Mouse (Mus musculus): ENCODE results near the gene Cish. TPM values are rescaled to one million over a fixed set of nuclear protein-coding genes. Genes with fewer than 3 reads are reported as not detected.
"Not testable (repeated sequence)": the region's sequence is repeated elsewhere in the genome, so short reads cannot be mapped to it uniquely, and the experiment has no call there.

Gene Cish
- polyA plus RNA-seq, 1 experiment from 2014 or later: 4.4 TPM

DNA sequence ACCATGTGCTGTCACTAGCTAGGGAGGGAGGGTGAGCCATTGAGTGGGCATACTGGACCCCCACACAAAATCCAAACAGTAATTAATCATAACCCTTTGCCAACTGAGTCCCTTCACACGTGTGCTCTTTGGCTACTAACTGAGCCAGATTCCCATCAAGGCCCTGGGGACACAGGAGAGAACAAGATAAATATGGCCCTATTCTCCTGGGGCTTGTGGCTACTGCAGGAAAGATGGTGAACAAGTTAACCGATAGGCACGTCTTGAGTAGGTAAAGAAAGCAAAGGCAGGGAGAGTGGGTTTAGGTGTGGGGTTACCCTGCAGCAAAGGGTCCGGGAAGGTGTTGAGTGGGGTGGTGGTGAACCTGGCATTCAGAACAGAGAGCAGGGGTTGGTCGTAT lies 8.1 kb downstream of the Cish start:
- Histone ChIP-seq H3K9me3 (ENCODE audit: control insufficient read depth, low read length) (no peaks in the 10 kb centered on the region), H3K36me3 (ENCODE audit: control insufficient read depth, insufficient read depth, low read length) (no peaks in the 10 kb centered on the region), H3K4me2 (ENCODE audit: low read depth, severe bottlenecking) (no peak overlapping the region), H3K4me3 (ENCODE audit: low read depth, low read length) (no peak overlapping the region), H3K27me3 (ENCODE audit: control insufficient read depth, insufficient read depth, low read length) (no peaks in the 10 kb centered on the region), H3K4me1 (ENCODE audit: control insufficient read depth, insufficient read depth, low read length) (0 out of 2 replicates have a peak, but pooled peaks cover under 1% of the 10 kb centered on the region), H3K9ac (ENCODE audit: low read length) (no peak overlapping the region), H3K27ac (replicated peaks; ENCODE audit: low read depth, low read length) (no peak overlapping the region)
- ATAC-seq (ENCODE audit: insufficient number of reproducible peaks, low FRiP score, low TSS enrichment, low read depth) (no peak), DNase-seq (ENCODE audit: low spot score) (no peak)
- 85% methylated on average over 5 of the region's 5 CpGs for WGBS

DNA sequence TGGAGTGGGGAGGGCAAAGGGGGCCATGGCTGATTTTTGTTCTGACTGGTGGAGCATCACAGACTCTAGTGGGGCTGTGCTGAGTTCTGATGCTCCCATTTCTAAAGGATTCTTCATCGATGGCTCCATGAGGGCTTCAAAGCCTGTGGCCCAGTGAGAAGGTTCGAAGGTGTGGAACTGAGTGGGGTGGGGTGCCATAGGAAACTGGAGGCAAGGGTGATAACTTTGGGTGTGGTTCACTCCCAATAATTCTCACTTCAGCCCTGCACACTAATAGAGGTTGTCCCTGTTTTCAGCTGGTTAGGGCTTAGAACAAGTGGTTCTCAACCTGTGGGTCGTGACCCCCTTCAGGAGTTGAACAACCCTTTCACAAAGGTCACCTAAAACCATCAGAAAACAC lies 8.6 kb downstream of the Cish start:
- no peak for ATAC-seq (ENCODE audit: insufficient number of reproducible peaks, low FRiP score, low TSS enrichment, low read depth)
- no peaks in the 10 kb centered on the region for H3K27me3 ChIP-seq (ENCODE audit: control insufficient read depth, insufficient read depth, low read length)
- H3K4me1 ChIP-seq (ENCODE audit: control insufficient read depth, insufficient read depth, low read length): no peaks in the 10 kb centered on the region
- DNase-seq (ENCODE audit: low spot score): no peak
- H3K9ac ChIP-seq (ENCODE audit: low read length): no peak overlapping the region
- no peaks in the 10 kb centered on the region for H3K9me3 ChIP-seq (ENCODE audit: control insufficient read depth, low read length)
- no peaks in the 10 kb centered on the region for H3K36me3 ChIP-seq (ENCODE audit: control insufficient read depth, insufficient read depth, low read length)
- H3K4me3 ChIP-seq (ENCODE audit: low read depth, low read length): no peak overlapping the region
- no peak overlapping the region for H3K4me2 ChIP-seq (ENCODE audit: low read depth, severe bottlenecking)
- 91% methylated on average over 3 of the region's 3 CpGs for WGBS
- no peak overlapping the region for H3K27ac ChIP-seq (replicated peaks; ENCODE audit: low read depth, low read length)

DNA sequence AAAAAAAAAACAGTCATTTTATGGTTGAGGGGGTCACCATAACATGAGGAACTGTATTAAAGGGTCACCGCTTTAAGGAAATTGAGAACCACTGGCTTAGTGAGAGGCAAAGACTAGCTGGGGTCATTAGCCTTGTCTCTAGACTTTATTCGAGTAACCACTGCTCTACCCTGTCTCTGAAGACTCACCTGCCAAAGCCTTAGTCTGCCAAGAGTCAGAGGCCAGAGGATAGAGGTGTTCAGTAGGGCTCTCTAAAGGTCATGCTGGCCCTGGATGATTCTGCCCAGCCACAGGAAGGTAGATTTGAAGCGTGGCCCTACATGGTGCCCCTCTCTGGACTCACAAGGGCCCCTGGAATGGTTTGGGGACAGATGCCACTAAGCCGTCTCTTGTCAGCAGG lies 9.2 kb downstream of the Cish start:
- no peak for DNase-seq (ENCODE audit: low spot score)
- no peak overlapping the region for H3K4me3 ChIP-seq (ENCODE audit: low read depth, low read length)
- H3K4me2 ChIP-seq (ENCODE audit: low read depth, severe bottlenecking): no peak overlapping the region
- ATAC-seq (ENCODE audit: insufficient number of reproducible peaks, low FRiP score, low TSS enrichment, low read depth): no peak
- no peak overlapping the region for H3K9ac ChIP-seq (ENCODE audit: low read length)
- no peak overlapping the region for H3K27ac ChIP-seq (replicated peaks; ENCODE audit: low read depth, low read length)
- H3K9me3 ChIP-seq (ENCODE audit: control insufficient read depth, low read length): no peaks in the 10 kb centered on the region
- no peaks in the 10 kb centered on the region for H3K27me3 ChIP-seq (ENCODE audit: control insufficient read depth, insufficient read depth, low read length)
- H3K36me3 ChIP-seq (ENCODE audit: control insufficient read depth, insufficient read depth, low read length): no peaks in the 10 kb centered on the region
- no peaks in the 10 kb centered on the region for H3K4me1 ChIP-seq (ENCODE audit: control insufficient read depth, insufficient read depth, low read length)
- WGBS: 86% methylated on average over 4 of the region's 4 CpGs

DNA sequence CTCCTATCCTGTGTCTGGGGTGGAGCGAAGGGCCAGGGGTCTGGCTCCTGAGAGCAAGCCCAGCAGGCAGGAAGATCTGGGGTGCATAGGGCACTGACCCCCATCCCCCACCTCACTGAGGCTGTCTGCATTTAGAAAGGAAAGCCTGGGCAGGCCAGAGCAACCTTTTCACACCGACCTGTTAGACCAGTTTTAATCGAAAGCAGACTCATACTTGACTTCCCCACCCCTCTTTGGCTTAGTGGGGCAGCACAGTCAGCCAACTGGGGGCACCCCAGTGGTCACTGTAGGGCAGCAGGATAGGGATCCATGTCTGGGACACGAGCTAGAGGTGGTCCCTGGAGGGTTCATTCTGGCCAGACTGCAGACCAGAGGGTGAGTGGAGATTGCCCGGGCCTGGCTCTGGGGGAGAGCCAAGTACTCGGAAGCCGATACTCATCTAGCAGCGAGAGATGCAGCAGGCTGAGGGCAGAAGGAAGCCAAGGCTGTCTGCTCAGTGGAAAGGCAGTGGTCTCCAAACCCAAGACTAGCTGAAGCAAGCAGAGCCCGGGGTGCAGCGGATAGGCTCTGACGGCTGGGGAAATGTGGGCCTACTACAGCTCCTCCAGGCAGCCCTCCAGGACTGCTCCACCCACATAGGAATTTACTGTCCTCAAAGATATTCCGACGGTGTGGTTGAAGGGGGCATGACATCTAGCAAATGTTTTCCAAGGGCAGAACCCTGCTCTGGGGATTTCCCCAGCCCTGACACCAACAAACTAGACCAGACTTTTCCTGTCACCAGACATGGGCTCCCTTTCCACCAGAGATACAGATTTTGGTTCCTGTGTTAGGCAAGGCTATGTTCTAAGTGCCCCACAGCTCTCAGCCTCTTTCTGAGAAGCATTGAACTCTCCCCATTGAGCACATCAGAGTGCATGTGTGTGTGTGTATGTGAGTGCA lies 10.0 kb downstream of the Cish start:
- Histone ChIP-seq H3K9me3 (ENCODE audit: control insufficient read depth, low read length) (no peaks in the 10 kb centered on the region), H3K9ac (ENCODE audit: low read length) (no peak overlapping the region), H3K4me1 (ENCODE audit: control insufficient read depth, insufficient read depth, low read length) (no peaks in the 10 kb centered on the region), H3K27ac (replicated peaks; ENCODE audit: low read depth, low read length) (no peak overlapping the region), H3K36me3 (ENCODE audit: control insufficient read depth, insufficient read depth, low read length) (no peaks in the 10 kb centered on the region), H3K27me3 (ENCODE audit: control insufficient read depth, insufficient read depth, low read length) (no peaks in the 10 kb centered on the region), H3K4me2 (ENCODE audit: low read depth, severe bottlenecking) (no peak overlapping the region), H3K4me3 (ENCODE audit: low read depth, low read length) (no peak overlapping the region)
- DNase-seq (ENCODE audit: low spot score) (no peak), ATAC-seq (ENCODE audit: insufficient number of reproducible peaks, low FRiP score, low TSS enrichment, low read depth) (no peak)
- 63% methylated on average over 13 of the region's 13 CpGs for WGBS

DNA sequence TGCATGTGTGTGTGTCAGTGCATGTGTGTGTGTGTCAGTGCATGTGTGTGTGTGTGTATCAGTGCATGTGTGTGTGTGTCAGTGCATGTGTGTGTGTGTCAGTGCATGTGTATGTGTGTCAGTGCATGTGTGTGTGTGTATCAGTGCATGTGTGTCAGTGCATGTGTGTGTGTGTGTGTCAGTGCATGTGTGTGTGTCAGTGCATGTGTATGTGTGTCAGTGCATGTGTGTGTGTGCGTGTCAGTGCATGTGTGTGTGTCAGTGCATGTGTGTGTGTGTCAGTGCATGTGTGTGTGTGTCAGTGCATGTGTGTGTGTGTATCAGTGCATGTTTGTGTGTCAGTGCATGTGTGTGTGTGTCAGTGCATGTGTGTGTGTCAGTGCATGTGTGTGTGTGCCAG lies 10.8 kb downstream of the Cish start:
- 89% methylated on average over 1 of the region's 1 CpGs for WGBS
- not testable (repeated sequence) for H3K27me3 ChIP-seq (ENCODE audit: control insufficient read depth, insufficient read depth, low read length); H3K9me3 ChIP-seq (ENCODE audit: control insufficient read depth, low read length); DNase-seq (ENCODE audit: low spot score); H3K4me1 ChIP-seq (ENCODE audit: control insufficient read depth, insufficient read depth, low read length); H3K27ac ChIP-seq (replicated peaks; ENCODE audit: low read depth, low read length); H3K4me3 ChIP-seq (ENCODE audit: low read depth, low read length); H3K9ac ChIP-seq (ENCODE audit: low read length); H3K36me3 ChIP-seq (ENCODE audit: control insufficient read depth, insufficient read depth, low read length); ATAC-seq (ENCODE audit: insufficient number of reproducible peaks, low FRiP score, low TSS enrichment, low read depth); H3K4me2 ChIP-seq (ENCODE audit: low read depth, severe bottlenecking)

DNA sequence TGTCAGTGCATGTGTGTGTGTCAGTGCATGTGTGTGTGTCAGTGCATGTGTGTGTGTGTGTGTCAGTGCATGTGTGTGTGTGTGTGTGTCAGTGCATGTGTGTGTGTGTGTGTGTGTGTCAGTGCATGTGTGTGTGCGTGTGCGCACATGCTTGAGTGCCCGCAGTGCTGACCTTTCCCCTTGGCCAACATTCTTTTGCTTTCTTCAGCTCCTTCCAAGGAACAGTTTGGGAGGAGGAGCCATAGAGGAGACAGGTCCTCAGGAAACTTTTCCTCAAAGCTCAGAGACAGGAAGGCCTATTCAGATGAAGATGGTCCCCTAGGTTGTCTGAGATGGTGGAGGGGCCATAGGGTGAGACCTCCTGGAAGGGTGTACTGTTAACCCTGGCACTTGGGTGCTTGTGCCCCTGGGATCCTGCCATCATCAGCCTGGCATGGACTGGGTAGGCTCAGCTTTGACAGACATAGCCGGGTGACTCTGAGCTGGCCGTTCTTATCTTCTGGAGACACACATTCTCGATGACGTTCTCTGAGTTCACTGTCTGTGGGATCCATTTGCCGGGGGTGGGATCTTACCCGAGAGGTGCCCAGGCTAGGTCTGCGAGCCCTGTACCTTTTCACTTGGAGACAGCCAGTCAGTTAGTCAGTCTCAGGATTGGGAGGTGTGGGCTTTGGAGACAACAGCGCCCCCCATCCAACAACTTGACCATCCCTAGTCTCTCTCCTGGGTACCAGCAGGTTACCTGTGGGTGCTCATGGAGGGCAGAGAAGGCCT lies 11.5 kb downstream of the Cish start:
- H3K27me3 ChIP-seq (ENCODE audit: control insufficient read depth, insufficient read depth, low read length): no peaks in the 10 kb centered on the region
- H3K4me2 ChIP-seq (ENCODE audit: low read depth, severe bottlenecking): no peak overlapping the region
- DNase-seq (ENCODE audit: low spot score) (no peak), ATAC-seq (ENCODE audit: insufficient number of reproducible peaks, low FRiP score, low TSS enrichment, low read depth) (peak; percentile 57; the same call in 1 of the 2 replicates)
- H3K4me1 ChIP-seq (ENCODE audit: control insufficient read depth, insufficient read depth, low read length): no peaks in the 10 kb centered on the region
- H3K36me3 ChIP-seq (ENCODE audit: control insufficient read depth, insufficient read depth, low read length): no peaks in the 10 kb centered on the region
- no peak overlapping the region for H3K27ac ChIP-seq (replicated peaks; ENCODE audit: low read depth, low read length)
- WGBS: 88% methylated on average over 11 of the region's 11 CpGs
- no peak overlapping the region for H3K9ac ChIP-seq (ENCODE audit: low read length)
- H3K4me3 ChIP-seq (ENCODE audit: low read depth, low read length): no peak overlapping the region
- H3K9me3 ChIP-seq (ENCODE audit: control insufficient read depth, low read length): no peaks in the 10 kb centered on the region

DNA sequence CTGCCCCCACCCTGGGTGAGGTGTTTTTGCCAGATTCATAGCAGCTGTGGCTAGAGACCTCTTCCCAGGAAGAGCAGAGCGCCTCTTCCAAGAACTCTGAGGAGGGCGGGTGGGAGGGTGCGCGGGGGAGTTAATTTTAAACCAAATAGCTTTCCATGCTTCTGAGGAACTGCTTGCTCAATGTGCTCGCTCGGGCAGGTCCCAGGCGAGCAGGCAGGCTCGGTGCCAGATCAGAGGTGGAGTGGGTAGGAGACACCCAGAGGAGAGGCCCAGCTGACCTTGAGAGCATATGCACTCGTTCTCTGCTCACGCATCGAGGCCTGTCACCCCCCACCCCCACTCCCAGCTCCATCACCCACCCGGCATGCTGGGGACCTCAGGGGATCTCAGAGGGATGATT lies 12.1 kb downstream of the Cish start:
- Histone ChIP-seq H3K4me1 (ENCODE audit: control insufficient read depth, insufficient read depth, low read length) (no peaks in the 10 kb centered on the region), H3K4me3 (ENCODE audit: low read depth, low read length) (no peak overlapping the region), H3K36me3 (ENCODE audit: control insufficient read depth, insufficient read depth, low read length) (no peaks in the 10 kb centered on the region), H3K9me3 (ENCODE audit: control insufficient read depth, low read length) (no peaks in the 10 kb centered on the region), H3K9ac (ENCODE audit: low read length) (no peak overlapping the region), H3K27me3 (ENCODE audit: control insufficient read depth, insufficient read depth, low read length) (no peaks in the 10 kb centered on the region), H3K4me2 (ENCODE audit: low read depth, severe bottlenecking) (no peak overlapping the region), H3K27ac (replicated peaks; ENCODE audit: low read depth, low read length) (no peak overlapping the region)
- 76% methylated on average over 12 of the region's 12 CpGs for WGBS
- no peak for DNase-seq (ENCODE audit: low spot score)
- ATAC-seq (ENCODE audit: insufficient number of reproducible peaks, low FRiP score, low TSS enrichment, low read depth): no peak

DNA sequence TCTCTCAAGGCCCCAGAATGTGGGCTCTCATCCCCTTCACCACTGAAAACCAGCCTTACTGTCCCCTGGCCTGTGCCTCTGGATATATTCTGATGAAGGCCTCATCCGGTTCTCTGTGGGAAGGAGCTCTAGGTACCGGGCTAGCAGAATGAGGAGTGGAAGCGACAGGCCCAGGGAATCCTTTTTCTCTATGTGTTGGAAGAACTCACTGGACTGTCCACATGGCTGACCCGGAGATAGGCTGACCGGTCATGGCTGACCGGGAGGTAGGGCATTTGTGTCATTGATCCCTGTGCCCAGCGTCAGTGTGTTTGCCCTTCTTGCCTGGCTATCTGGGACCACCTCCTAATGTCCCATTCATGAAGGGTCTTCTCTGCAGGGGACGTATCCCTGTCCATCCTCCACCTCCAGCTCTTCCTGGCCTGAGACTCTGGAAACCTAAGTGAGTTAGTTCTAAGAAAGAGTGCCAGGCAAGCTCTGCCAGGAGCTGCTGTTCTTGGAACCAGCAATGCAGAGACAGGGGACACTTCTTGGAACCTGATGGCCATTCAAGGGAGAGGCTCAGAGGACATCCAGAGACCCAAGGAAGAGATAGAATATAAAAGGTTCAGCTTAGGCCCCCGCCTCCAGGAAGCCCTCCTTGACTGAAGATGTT lies 12.6 kb downstream of the Cish start:
- 87% methylated on average over 9 of the region's 9 CpGs for WGBS
- no peak overlapping the region for H3K4me2 ChIP-seq (ENCODE audit: low read depth, severe bottlenecking)
- no peaks in the 10 kb centered on the region for H3K27me3 ChIP-seq (ENCODE audit: control insufficient read depth, insufficient read depth, low read length)
- H3K9me3 ChIP-seq (ENCODE audit: control insufficient read depth, low read length): no peaks in the 10 kb centered on the region
- H3K27ac ChIP-seq (replicated peaks; ENCODE audit: low read depth, low read length): no peak overlapping the region
- ATAC-seq (ENCODE audit: insufficient number of reproducible peaks, low FRiP score, low TSS enrichment, low read depth) (no peak), DNase-seq (ENCODE audit: low spot score) (no peak)
- H3K36me3 ChIP-seq (ENCODE audit: control insufficient read depth, insufficient read depth, low read length): no peaks in the 10 kb centered on the region
- no peak overlapping the region for H3K9ac ChIP-seq (ENCODE audit: low read length)
- H3K4me3 ChIP-seq (ENCODE audit: low read depth, low read length): no peak overlapping the region
- no peaks in the 10 kb centered on the region for H3K4me1 ChIP-seq (ENCODE audit: control insufficient read depth, insufficient read depth, low read length)

Measured in limb, embryonic 11.5 days (tissue).